Mouse (Mus musculus): ENCODE data around the gene Os9. TPM values are rescaled to one million over a fixed set of nuclear protein-coding genes. Genes with fewer than 3 reads are reported as not detected.
A peak's percentile ranks its signal among the peaks of the same experiment; 100 is the strongest.

Gene Os9
- total and polyA plus RNA-seq, 3 experiments: 42.4 to 60.4 TPM; not detected in 1

DNA sequence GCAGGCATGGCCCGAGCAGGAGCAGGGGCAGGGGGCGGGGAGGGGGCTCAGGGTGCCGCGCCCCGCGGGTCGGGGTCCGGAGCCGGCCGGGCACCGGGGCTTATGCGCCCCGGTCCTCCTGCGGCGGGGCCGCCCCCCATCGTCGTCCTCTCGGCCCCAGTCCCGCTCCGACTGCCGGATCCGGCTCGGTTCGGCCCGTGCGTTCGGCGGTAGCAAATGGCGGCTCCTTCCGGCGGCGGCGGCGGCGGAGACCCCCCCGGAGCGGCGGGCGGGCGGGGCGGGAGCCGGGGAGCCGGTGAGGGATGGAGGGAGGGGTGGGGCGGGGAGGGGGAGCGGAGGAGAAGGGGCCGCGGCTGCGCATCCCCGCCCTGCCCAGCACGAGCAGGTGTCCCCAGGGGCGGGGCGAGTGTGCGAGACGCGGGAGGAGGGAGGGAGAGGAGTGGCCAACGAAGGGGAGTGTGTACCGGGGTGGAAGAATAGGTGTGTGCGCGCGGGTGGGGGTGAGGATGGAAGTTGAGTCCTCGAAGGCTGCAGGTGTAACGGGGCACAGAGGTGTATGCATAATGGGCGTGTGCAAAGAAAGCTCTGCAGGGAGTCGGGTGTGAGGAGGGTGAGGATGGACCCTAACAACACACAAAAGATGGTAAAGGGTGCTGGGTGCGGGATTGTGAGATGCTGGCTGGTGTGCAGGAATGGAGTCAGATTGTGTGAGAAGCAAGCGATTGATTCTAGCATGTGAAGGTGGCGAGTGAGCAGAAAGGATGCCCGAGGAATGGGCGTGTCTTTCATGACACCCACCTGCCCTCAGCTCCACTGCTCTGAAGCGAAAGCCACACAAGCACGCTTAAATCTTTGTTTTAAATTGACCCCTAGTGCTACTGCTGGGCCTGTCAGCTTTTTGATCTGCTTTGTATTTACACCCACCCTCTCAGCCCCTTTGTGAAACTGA lies 60.7 kb downstream of the Os9 start, which contains the start of gene March9:
TSS of gene March9 (minus strand) at position 217 of the 949 bp plus-strand sequence.
- peaks cover 3 to 18% of the 10 kb centered on the region in 2 experiments; a peak in 3 of 4 replicates for H3K4me1 ChIP-seq (ENCODE audit: control insufficient read depth in 1 of 2, insufficient read depth in 2 of 2, low read length in 2 of 2)
- peaks cover 6 to 13% of the 10 kb centered on the region in 2 experiments for H3K36me3 ChIP-seq (ENCODE audit: control insufficient read depth in 1 of 2, insufficient read depth in 2 of 2, low read length in 2 of 2)
- no peaks in the 10 kb centered on the region for H3K27me3 ChIP-seq (ENCODE audit: control insufficient read depth in 1 of 2, insufficient read depth in 2 of 2, low read length in 2 of 2)
- H3K9me3 ChIP-seq (replicated peaks; ENCODE audit: insufficient read depth, low read length): no peaks in the 10 kb centered on the region
- peak within 1 kb of the TSS; percentile 35 to 63 for H3K4me3 ChIP-seq (ENCODE audit: control insufficient read depth in 1 of 2, insufficient read depth in 1 of 2, low read depth in 2 of 2, low read length in 2 of 2)
- H3K79me2 ChIP-seq (ENCODE audit: control insufficient read depth, insufficient read depth, low read length, poor library complexity): peaks cover 18% of the 10 kb centered on the region
- H3K9ac ChIP-seq (ENCODE audit: control insufficient read depth, low read depth, low read length, poor library complexity, severe bottlenecking): peak within 1 kb of the TSS; percentile 61
- no peak within 1 kb of the TSS for H3K27ac ChIP-seq (ENCODE audit: control insufficient read depth, low read depth, low read length)
- DNase-seq (ENCODE audit: low read depth, low spot score): peak; percentile 73
- TF ChIP-seq CTCF (IDR thresholded peaks at IDR 0.05 in 2 of 3, conservative IDR thresholded peaks at IDR 0.05 in 1 of 3; ENCODE audit: control insufficient read depth in 1 of 3, insufficient read depth in 1 of 3, low read depth in 2 of 3, low read length in 3 of 3, poor library complexity in 1 of 3, severe bottlenecking in 1 of 3) (no peak), MYB (IDR thresholded peaks at IDR 0.05; ENCODE audit: low read depth, low read length) (no peak), ZNF384 (IDR thresholded peaks at IDR 0.05; ENCODE audit: low read depth, low read length) (no peak), E2F4 (IDR thresholded peaks at IDR 0.05; ENCODE audit: borderline replicate concordance, low read depth, low read length) (no peak), TBP (IDR thresholded peaks at IDR 0.05; ENCODE audit: low read depth, low read length) (no peak), TAL1 (IDR thresholded peaks at IDR 0.05; ENCODE audit: low read length) (no peak), TCF12 (IDR thresholded peaks at IDR 0.05; ENCODE audit: low read depth, low read length) (no peak), CHD1 (IDR thresholded peaks at IDR 0.05; ENCODE audit: low read depth, low read length) (no peak), RAD21 (IDR thresholded peaks at IDR 0.05; ENCODE audit: low read depth, low read length) (no peak), MAX (IDR thresholded peaks at IDR 0.05; ENCODE audit: low read length) (no peak), MAZ (IDR thresholded peaks at IDR 0.05; ENCODE audit: low read depth, low read length) (peak; percentile 86; the same call in 1 of the 2 replicates), ELF1 (IDR thresholded peaks at IDR 0.05; ENCODE audit: low read depth, low read length) (no peak), KAT2A (conservative IDR thresholded peaks at IDR 0.05; ENCODE audit: low read depth, low read length) (no peak), HCFC1 (IDR thresholded peaks at IDR 0.05; ENCODE audit: low read depth, low read length) (no peak), SIN3A (IDR thresholded peaks at IDR 0.05; ENCODE audit: low read length) (0 out of 2 replicates have a peak, but pooled peaks have one; percentile 5), NRF1 (IDR thresholded peaks at IDR 0.05; ENCODE audit: insufficient read depth, low read depth, low read length, poor library complexity, severe bottlenecking) (peak; percentile 77), POLR2AphosphoS5 (IDR thresholded peaks at IDR 0.05; ENCODE audit: borderline replicate concordance, low read depth, low read length) (no peak), POLR2AphosphoS2 (IDR thresholded peaks at IDR 0.05; ENCODE audit: low read length) (no peak), MXI1 (IDR thresholded peaks at IDR 0.05; ENCODE audit: low read depth, low read length) (no peak)

All from MEL (cell line).